Mouse (Mus musculus) 3134 (cell line): ENCODE results near the gene Gadd45a.
"Not testable (repeated sequence)": the region's sequence is repeated elsewhere in the genome, so short reads cannot be mapped to it uniquely, and the experiment has no call there.

ENCODE experiments used
- DNase-seq: peaks from one replicate; pipeline ENCODE4 v3.0.0-alpha.2; 2011; ENCODE audit warnings: low spot score; ENCODE audit not compliant: insufficient read length; ENCODE audit errors: extremely low read depth

Gene Gadd45a

GRCm38 (mm10) chr6:67048880-67049694 lies 11.8 kb upstream of the Gadd45a start:
- DNase-seq, result no peak

GRCm38 (mm10) chr6:67048052-67048691 lies 10.9 kb upstream of the Gadd45a start:
- no peak for DNase-seq

GRCm38 (mm10) chr6:67046937-67047336 lies 9.7 kb upstream of the Gadd45a start:
- DNase-seq, result no peak

- no peak for DNase-seq
Measured at GRCm38 (mm10) chr6:67045424-67045823, 8.2 kb upstream of the Gadd45a start.

GRCm38 (mm10) chr6:67040904-67041410 lies 3.7 kb upstream of the Gadd45a start:
- DNase-seq, result peak; percentile 39

GRCm38 (mm10) chr6:67038964-67039363 lies 1.7 kb upstream of the Gadd45a start:
- no peak for DNase-seq

GRCm38 (mm10) chr6:67036356-67036811 lies 873 bp downstream of the Gadd45a start:
- DNase-seq, result peak; percentile 94

- peak; percentile 82 for DNase-seq
Measured at GRCm38 (mm10) chr6:67035388-67036299, 1.6 kb downstream of the Gadd45a start.

GRCm38 (mm10) chr6:67034331-67035130 lies 2.7 kb downstream of the Gadd45a start:
- DNase-seq, result no peak

GRCm38 (mm10) chr6:67033604-67034003 lies 3.7 kb downstream of the Gadd45a start:
- DNase-seq, result peak; percentile 41

- DNase-seq, result not testable (repeated sequence)
Measured at GRCm38 (mm10) chr6:67032972-67033371, 4.3 kb downstream of the Gadd45a start.

GRCm38 (mm10) chr6:67032551-67032950 lies 4.7 kb downstream of the Gadd45a start:
- not testable (repeated sequence) for DNase-seq

- DNase-seq, result no peak
Measured at GRCm38 (mm10) chr6:67030846-67031245, 6.4 kb downstream of the Gadd45a start.

GRCm38 (mm10) chr6:67030416-67030815 lies 6.8 kb downstream of the Gadd45a start:
- no peak for DNase-seq

GRCm38 (mm10) chr6:67029987-67030386 lies 7.3 kb downstream of the Gadd45a start:
- DNase-seq, result no peak

GRCm38 (mm10) chr6:67029312-67029950 lies 7.8 kb downstream of the Gadd45a start:
- DNase-seq, result no peak

GRCm38 (mm10) chr6:67027438-67028142 lies 9.7 kb downstream of the Gadd45a start:
- peak; percentile 30 for DNase-seq

GRCm38 (mm10) chr6:67026661-67027060 lies 10.6 kb downstream of the Gadd45a start:
- DNase-seq, result no peak

GRCm38 (mm10) chr6:67023729-67024128 lies 13.5 kb downstream of the Gadd45a start:
- DNase-seq, result no peak
